Mouse (Mus musculus) kidney, embryonic 14.5 days (tissue): Measurements from ENCODE around the gene Mylpf. TPM values are rescaled to one million over a fixed set of nuclear protein-coding genes. Genes with fewer than 3 reads are reported as not detected.
A peak's percentile ranks its signal among the peaks of the same experiment; 100 is the strongest.
"Not testable (repeated sequence)": the region's sequence is repeated elsewhere in the genome, so short reads cannot be mapped to it uniquely, and the experiment has no call there.

Experiments
- ATAC-seq: fragments of 200-750 bp; cut with Nextera tagmentation; 2 replicates; pipeline ENCODE4 v1.8.0; 2017; ENCODE audit warnings: moderate number of reproducible peaks, mild to moderate bottlenecking, moderate TSS enrichment, moderate library complexity; ENCODE audit not compliant: low FRiP score, low TSS enrichment
- H3K27ac ChIP-seq: fragments of 300-500 bp; sonication (generic); 2 replicates; pipeline ENCODE4 v1.5.1; 2014; ENCODE audit warnings: low read depth, mild to moderate bottlenecking, low read length, moderate library complexity, mixed read lengths
- H3K27me3 ChIP-seq: fragments of 300-500 bp; sonication (generic); 2 replicates; pipeline ENCODE4 v1.6.1; 2014; ENCODE audit warnings: mild to moderate bottlenecking, low read length; ENCODE audit not compliant: control insufficient read depth, insufficient read depth
- H3K36me3 ChIP-seq: fragments of 300-500 bp; sonication (generic); 2 replicates; pipeline ENCODE4 v1.6.1; 2014; ENCODE audit warnings: low read length, mixed read lengths; ENCODE audit not compliant: control insufficient read depth, insufficient read depth
- H3K4me1 ChIP-seq: fragments of 300-500 bp; sonication (generic); 2 replicates; pipeline ENCODE4 v1.6.1; 2014; ENCODE audit warnings: low read length, mixed read lengths; ENCODE audit not compliant: control insufficient read depth, insufficient read depth
- H3K4me2 ChIP-seq: fragments of 300-500 bp; sonication (generic); replicated peaks from 2 replicates; pipeline ENCODE4 v1.6.1; 2014; ENCODE audit warnings: low read depth, mild to moderate bottlenecking, low read length
- H3K4me3 ChIP-seq: fragments of 300-500 bp; sonication (generic); 2 replicates; pipeline ENCODE4 v1.5.1; 2014; ENCODE audit warnings: mild to moderate bottlenecking, low read length
- H3K9ac ChIP-seq: fragments of 300-500 bp; sonication (generic); 2 replicates; pipeline ENCODE4 v1.6.1; 2014; ENCODE audit warnings: low read depth, mild to moderate bottlenecking, low read length, moderate library complexity
- H3K9me3 ChIP-seq: fragments of 300-500 bp; sonication (generic); 2 replicates; pipeline ENCODE4 v1.6.1; 2016; ENCODE audit warnings: low read length; ENCODE audit not compliant: control insufficient read depth
- WGBS: fragments of 180-500 bp; shearing (Covaris S2); extraction: QIAGEN DNeasy Blood & Tissue Kit; methylation state at CpG from one replicate; pipeline ENCODE4 v1.1.7; 2014; 5-methylcytosine and 5-hydroxymethylcytosine counted together
- polyA plus RNA-seq: library from polyadenylated mRNA; unstranded; fragments of >200 nt; fragmentation: Nextera tagmentation; extraction: Ambion mirVana; gene quantifications from 2 replicates; pipeline ENCODE4 v1.2.1, GENCODE M21; 2014

Mylpf gene
- polyA plus RNA-seq, result 10.3 and 11.2 TPM in 2 replicates

DNA sequence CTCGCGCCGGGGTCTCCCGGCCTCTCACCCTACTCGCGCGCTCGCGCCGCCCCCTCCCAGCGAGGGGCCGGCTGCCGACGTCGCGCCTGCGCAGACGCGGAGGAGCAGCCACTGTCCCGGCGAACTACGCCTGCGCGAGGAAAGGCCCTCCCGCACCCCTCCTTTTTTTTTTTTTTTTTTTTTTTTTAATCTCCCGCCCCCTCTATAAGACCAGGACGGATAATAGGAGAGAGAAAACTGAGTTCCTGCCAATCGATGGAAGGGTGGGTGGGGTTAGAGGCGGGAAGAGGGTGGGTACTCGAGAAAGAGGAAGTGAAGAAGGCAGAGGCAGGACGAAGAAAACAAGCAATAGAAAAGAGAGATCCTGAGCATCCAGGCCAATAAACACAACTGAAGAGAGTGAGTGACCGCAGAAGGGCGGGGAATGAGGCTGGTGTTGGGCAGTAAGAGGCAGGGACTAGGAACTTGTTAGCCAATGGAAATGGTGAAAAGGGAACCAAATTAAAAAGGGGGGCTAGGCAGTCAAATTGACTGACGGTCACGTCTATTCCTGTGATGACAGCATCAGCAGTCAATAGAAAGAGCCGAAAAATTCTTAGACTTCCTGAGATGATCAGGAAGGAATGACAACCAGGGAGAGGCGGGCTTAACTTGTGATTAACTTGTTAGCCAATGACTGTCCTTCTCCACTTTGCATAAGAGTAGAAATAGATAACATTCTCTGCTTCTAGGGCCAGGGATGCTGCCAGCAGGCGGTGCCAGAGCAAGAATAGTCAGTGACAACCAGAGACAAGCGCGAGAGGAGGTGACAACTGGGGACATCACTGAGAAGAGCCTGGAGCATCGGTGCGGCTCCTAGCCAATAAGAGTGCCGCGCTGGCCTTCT is at the start of gene Mylpf:
TSS of gene Mylpf (plus strand) at position 338 of the 886 bp plus-strand sequence.
- H3K4me1 ChIP-seq, result peaks cover 17% of the 10 kb centered on the region
- ATAC-seq, result peak; percentile 94
- peak within 1 kb of the TSS; percentile 87 for H3K4me3 ChIP-seq
- H3K27me3 ChIP-seq, result no peaks in the 10 kb centered on the region
- H3K9ac ChIP-seq, result peak within 1 kb of the TSS; percentile 89
- H3K4me2 ChIP-seq, result peak within 1 kb of the TSS; percentile 75
- under 1% methylated on average over 44 of the region's 44 CpGs for WGBS
- H3K9me3 ChIP-seq, result no peaks in the 10 kb centered on the region
- H3K36me3 ChIP-seq, result peaks cover 4% of the 10 kb centered on the region; the same call in 1 of the 2 replicates
- peak within 1 kb of the TSS; percentile 85 for H3K27ac ChIP-seq

DNA sequence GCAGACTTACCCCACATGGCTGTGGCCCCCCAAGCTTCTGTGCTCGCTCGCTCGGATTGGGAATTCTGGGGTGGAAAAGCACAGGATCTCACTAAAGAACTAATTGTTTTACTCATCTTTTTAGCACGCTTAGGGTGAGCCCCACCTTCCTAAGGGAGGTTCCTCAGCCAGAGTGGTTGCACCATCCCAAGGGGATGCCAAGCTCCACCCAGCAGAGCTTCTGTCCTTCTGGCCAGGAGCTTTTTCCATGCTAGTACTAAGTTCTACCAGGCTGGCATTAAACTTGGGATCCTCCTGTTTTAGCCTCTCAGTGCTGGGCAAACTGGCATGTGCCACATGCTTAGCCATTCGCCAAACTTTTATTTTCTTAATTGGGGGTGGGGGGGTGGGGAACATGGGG is 46.1 kb upstream of the Mylpf start:
- Histone ChIP-seq H3K36me3 (no peaks in the 10 kb centered on the region), H3K4me1 (no peaks in the 10 kb centered on the region), H3K9ac (no peak overlapping the region), H3K27ac (no peak overlapping the region), H3K4me2 (no peak overlapping the region), H3K9me3 (no peaks in the 10 kb centered on the region), H3K27me3 (no peaks in the 10 kb centered on the region), H3K4me3 (no peak overlapping the region)
- no peak for ATAC-seq
- 87% methylated on average over 5 of the region's 5 CpGs for WGBS

DNA sequence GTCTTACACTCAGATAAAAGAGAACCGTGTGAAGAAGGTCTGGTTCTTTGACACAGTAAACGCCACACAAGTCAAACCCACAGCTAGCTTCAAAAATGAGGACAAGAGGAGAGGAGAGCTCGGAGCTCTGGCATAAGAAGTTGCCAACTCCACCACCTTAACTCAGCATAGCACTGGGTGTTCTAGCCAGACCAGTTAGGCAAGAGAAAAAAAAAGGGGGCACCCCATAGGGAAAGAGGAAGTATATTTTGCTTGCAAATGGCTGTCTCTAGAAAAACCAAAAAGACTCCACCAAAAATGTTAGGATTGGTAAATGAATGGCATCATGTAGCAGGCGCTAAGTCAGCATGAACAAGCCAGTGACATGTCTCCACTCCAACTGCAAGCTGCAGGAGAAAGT is 44.7 kb upstream of the Mylpf start:
- WGBS, result 87% methylated on average over 4 of the region's 4 CpGs
- H3K9ac ChIP-seq, result no peak overlapping the region
- H3K36me3 ChIP-seq, result no peaks in the 10 kb centered on the region
- no peaks in the 10 kb centered on the region for H3K4me1 ChIP-seq
- H3K4me3 ChIP-seq, result no peak overlapping the region
- ATAC-seq, result no peak
- no peak overlapping the region for H3K27ac ChIP-seq
- H3K9me3 ChIP-seq, result no peaks in the 10 kb centered on the region
- no peak overlapping the region for H3K4me2 ChIP-seq
- no peaks in the 10 kb centered on the region for H3K27me3 ChIP-seq

DNA sequence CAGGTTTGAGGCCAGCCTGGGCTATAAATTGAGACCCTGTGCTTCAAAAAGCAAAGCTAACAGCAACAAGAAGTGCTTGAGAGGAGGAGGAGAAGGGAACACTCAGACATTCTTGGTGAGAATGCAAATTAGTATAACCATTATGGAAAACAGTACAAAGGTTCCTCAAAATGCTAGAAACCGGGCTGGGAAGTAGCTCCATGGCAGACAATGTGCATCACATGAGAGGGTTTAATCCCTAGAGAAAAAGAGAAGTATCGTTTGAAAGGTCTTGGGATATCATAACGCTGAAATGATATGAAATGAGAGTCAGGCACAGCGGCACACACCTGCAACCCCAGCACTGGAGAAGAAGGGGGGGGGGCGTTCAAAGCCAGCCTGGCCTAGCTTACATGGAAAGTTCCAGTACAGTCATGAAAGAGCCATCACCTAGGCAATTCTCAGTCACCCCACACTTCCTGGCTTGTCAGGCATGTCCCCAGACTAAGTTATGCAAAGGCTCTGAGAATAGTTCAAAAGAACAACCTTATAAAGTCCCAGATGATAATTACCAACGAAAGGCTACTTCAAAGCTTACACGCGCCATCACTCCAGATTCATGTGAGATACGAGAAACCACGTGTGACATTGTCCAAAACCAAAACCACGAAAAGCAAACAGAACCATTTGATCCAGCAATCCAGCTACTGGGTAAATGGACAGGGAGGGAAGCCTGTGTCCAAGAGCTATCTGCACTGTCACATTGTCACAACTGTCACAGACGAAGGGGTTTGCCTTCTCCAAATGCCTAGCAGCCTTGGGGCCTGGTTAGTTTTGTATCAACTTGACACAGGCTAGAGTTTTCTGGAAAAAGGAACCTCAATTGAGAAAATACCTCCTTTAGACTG is 42.8 kb upstream of the Mylpf start:
- Histone ChIP-seq H3K9ac (no peak overlapping the region), H3K9me3 (no peaks in the 10 kb centered on the region), H3K4me3 (no peak overlapping the region), H3K27me3 (no peaks in the 10 kb centered on the region), H3K36me3 (no peaks in the 10 kb centered on the region), H3K4me2 (no peak overlapping the region), H3K4me1 (no peaks in the 10 kb centered on the region), H3K27ac (no peak overlapping the region)
- WGBS, result 79% methylated on average over 12 of the region's 12 CpGs
- no peak for ATAC-seq

DNA sequence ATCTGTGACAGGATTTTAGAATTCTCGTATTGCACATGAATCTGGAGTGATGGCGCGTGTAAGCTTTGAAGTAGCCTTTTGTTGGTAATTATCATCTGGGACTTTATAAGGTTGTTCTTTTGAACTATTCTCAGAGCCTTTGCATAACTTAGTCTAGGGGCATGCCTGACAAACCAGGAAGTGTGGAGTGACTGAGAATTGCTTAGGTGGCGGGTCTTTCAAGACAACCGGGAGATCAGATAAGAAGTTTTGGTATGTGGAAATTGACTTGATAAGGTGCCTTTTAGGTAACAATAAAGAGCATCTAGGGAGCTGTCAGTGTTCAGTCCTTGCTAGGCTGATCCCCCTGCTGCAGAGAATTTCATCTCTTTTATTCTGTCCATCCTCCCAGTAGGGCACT is 42.2 kb upstream of the Mylpf start:
- no peaks in the 10 kb centered on the region for H3K9me3 ChIP-seq
- no peak for ATAC-seq
- no peak overlapping the region for H3K9ac ChIP-seq
- no peak overlapping the region for H3K4me2 ChIP-seq
- no peaks in the 10 kb centered on the region for H3K36me3 ChIP-seq
- no peaks in the 10 kb centered on the region for H3K27me3 ChIP-seq
- no peak overlapping the region for H3K27ac ChIP-seq
- no peaks in the 10 kb centered on the region for H3K4me1 ChIP-seq
- WGBS, result 86% methylated on average over 5 of the region's 5 CpGs
- H3K4me3 ChIP-seq, result no peak overlapping the region

DNA sequence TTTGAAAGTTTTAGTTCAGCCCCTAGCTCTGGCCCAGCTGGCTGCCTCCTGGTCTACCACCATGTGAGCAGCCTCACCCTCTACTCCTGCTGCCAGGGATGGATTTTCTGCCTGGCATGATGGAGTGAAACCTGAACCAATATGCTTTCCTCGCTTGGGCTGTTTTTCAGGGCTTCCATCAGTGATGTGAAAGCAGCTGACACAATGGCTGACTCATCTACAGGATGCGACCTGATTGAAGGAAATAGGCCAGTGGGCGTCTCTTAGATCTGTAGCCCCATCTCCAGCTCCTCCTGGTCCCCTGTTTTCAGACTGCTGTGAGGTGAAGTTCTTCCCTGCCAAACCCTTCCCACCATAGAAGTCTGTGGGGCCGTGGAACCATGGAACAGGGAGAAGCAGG is 31.8 kb upstream of the Mylpf start:
- Histone ChIP-seq H3K27ac (no peak overlapping the region), H3K9ac (no peak overlapping the region), H3K4me3 (no peak overlapping the region), H3K4me1 (no peaks in the 10 kb centered on the region), H3K9me3 (no peaks in the 10 kb centered on the region), H3K36me3 (no peaks in the 10 kb centered on the region), H3K27me3 (no peaks in the 10 kb centered on the region), H3K4me2 (no peak overlapping the region)
- 69% methylated on average over 4 of the region's 4 CpGs for WGBS
- ATAC-seq, result no peak

DNA sequence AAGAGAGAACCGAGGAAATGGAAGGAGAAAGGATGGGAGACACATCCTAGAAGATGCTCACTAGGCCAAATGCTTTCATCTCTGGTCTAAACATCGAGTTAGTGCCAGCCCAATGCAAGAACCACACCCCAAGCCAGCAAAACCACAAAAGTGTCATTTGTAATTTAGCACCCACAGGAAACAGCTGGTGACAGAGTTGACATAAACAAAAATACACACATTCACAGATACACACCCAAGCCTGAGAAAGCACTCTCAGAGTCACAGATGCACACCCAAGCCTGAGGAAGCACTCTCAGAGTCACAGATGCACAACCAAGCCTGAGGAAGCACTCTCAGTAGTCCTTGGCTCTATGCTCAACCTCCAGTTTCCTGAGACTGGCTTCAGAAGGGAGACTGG is 27.9 kb upstream of the Mylpf start:
- no peak overlapping the region for H3K9ac ChIP-seq
- ATAC-seq, result no peak
- H3K36me3 ChIP-seq, result no peaks in the 10 kb centered on the region
- 69% methylated on average over 2 of the region's 2 CpGs for WGBS
- no peak overlapping the region for H3K4me2 ChIP-seq
- H3K9me3 ChIP-seq, result no peaks in the 10 kb centered on the region
- no peaks in the 10 kb centered on the region for H3K4me1 ChIP-seq
- no peak overlapping the region for H3K4me3 ChIP-seq
- no peaks in the 10 kb centered on the region for H3K27me3 ChIP-seq
- H3K27ac ChIP-seq, result no peak overlapping the region

DNA sequence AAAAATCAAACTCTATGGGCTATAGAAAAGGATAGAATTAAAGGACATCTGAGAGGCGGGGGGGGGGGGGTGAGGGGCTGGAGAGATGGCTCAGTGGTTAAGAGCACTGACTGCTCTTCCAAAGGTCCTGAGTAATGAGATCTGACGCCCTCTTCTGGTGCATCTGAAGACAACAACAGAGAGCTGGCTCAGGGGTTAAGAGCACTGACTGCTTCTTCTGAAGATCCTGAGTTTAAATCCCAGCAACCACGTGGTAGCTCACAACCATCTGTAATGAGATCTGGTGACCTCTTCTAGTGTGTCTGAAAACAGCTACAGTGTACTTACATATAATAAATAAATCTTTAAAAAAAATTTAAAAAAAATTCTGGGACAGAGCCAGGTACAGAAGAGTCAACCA is 27.0 kb upstream of the Mylpf start:
- ATAC-seq, H3K4me1 ChIP-seq, H3K9me3 ChIP-seq, H3K36me3 ChIP-seq, H3K9ac ChIP-seq, H3K4me2 ChIP-seq, H3K27me3 ChIP-seq, H3K27ac ChIP-seq, H3K4me3 ChIP-seq: not testable (repeated sequence)
- WGBS, result 32% methylated on average over 3 of the region's 3 CpGs

DNA sequence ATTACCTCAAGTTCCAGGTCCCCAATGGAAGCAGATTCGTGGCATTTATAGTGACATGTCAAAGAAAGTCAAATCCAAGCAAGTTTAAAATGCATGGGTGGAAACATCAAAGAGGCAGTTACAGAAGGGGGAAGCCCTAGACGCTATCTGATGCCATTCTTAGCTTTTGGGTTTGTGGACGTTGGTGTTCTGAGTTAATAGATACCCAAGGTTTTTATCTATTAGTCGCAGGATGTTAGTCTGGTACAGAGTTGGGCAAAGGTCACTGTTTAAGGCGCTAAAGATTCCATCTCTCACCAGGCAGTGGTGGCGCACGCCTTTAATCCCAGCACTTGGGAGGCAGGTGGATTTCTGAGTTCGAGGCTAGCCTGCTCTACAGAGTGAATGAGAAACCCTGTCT is 25.3 kb upstream of the Mylpf start:
- ATAC-seq, result no peak
- 73% methylated on average over 8 of the region's 8 CpGs for WGBS
- Histone ChIP-seq H3K27ac (no peak overlapping the region), H3K4me3 (no peak overlapping the region), H3K9me3 (no peaks in the 10 kb centered on the region), H3K9ac (no peak overlapping the region), H3K36me3 (no peaks in the 10 kb centered on the region), H3K27me3 (no peaks in the 10 kb centered on the region), H3K4me2 (no peak overlapping the region), H3K4me1 (no peaks in the 10 kb centered on the region)
